Mouse (Mus musculus) cerebellum, adult 11-12 months (tissue): ENCODE results near the gene Ccnb1ip1.
"Not testable (repeated sequence)": the region's sequence is repeated elsewhere in the genome, so short reads cannot be mapped to it uniquely, and the experiment has no call there.

ENCODE experiments used
- DNase-seq: peaks from one replicate; pipeline ENCODE4 v3.0.0; 2022

Gene Ccnb1ip1

DNA sequence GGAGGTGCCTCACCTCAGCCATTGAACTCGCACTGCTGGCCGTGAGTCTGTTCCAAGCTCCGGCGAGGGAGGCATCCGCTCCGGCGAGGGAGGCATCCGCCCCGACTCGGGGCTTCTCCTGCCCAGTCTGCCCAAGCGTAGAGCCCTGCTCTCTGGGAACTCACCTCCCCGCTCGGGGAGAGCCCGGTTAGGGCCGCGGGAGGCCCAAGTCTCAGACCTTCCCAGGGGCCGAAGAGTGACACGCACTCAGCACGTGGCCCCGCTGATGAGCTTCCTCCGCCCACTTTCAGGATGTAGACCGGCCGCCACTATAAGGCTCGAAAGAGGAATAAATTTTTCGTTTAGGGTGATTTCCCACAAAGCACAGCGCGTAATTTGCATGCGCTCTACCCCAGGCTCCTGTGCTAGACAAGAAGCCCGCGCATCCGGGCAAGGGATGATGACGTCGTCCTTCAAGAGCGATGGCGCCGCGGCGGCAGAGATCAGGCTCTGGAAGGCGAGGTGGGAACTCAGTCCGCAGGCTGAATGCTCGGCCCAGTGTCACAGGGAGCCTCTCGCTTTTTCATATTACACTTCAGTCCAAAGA lies at the start of gene Ccnb1ip1, which contains the start of gene Parp2:
Ccnb1ip1 (minus strand) TSS at position 246 of the 586 bp plus-strand sequence.
Parp2 (plus strand) TSS at position 355 of the 586 bp plus-strand sequence.
- peak; percentile 99 for DNase-seq

DNA sequence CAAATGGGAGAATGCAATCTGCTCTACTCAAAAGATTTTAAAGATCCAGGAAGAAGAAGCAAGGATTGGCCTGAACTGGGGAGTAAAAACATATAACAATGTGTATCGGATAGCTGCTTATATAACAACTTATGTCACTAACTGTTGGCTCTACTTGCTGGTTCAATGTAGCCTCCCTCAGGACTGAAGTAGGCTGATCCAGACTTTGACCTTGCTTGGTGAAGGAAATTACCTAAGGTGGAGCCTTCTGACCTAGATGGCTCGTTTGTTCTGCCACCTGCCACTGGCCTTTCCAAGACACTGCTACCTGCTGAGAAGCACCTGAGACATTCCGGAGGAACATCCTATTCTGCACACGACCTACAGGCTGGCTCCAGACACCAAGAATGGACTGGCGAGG lies 48.3 kb upstream of the Ccnb1ip1 start:
- DNase-seq, result no peak

DNA sequence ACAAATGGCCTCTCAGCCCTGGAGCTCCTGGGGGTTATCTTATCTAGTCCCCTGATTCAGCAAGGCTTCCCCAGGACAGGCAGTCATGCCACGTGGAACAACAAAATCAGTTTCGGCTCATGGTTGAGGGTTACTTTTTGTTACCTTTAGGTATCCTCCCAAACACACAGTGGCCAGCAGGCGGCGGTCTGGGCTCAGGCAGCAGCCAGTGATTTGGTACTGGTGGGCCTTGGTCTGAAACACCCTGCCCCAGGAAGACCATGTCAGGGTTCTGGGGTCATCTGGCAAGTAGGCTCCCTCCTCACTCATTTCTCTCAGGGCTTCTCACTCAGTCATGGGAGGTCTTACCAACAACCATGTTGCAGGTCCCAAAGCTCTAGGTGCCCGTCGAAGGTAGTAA lies 29.7 kb upstream of the Ccnb1ip1 start:
- no peak for DNase-seq

GRCm38 (mm10) chr14:50834435-50834834 lies 26.9 kb upstream of the Ccnb1ip1 start:
- DNase-seq, result no peak

DNA sequence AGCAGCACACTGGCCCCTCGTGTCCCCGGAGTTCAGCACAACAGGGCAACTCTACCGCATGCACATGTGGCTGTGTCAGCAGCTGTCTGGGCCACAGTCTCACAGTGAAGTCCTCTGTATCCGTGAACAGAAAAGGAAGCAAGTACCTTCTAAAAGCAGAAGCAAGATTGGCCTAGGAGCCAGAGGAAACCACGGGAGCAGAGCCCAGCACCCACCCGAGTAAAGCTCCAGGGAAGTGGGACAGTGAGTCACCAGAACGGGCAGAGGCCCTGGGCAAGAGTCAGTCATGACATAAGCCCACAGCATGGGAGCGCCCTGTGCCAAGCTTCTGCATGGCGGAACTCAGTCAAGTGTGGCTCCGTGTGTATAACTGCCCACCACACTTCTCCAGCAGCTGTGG lies 26.4 kb upstream of the Ccnb1ip1 start:
- peak; percentile 54 for DNase-seq

DNA sequence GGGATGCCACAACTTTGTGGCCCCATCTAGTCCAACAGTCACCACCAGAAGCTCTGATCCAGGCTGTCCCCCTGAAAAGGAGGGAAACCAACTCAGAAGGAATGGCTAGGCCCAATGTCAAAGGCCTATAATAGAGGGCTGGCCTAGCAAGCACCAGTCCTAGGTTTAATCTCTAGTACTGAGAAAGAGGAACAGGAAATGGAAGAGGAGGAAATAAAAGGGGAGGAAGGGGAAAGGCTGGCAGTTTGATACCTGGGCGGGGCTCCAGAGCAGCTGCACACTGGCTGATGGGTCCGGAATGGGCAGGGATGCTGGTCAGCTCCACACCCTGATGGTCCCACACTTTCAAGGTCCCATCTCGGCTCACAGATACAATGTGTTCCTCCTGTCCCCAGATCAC lies 22.3 kb upstream of the Ccnb1ip1 start:
- DNase-seq, result no peak

DNA sequence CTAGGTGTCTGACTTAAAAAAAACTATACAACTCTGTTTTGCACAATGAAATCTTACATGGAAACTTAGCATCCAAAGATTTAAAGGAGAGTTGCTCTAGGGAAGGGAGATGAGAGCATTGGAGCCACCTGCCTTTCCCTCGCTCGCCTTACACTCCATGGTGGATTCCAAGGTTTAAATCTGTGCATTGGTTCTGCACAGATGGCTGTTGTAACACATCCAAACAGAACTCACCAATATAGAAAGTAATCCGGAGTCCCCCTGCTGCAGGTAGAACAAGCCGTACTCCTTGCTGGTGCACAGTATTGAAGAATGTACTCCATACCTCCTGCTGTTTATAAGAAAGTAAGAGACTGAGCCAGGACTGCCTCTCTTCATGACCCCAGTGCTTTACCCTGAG lies 19.0 kb upstream of the Ccnb1ip1 start:
- no peak for DNase-seq

GRCm38 (mm10) chr14:50824219-50824618 lies 16.7 kb upstream of the Ccnb1ip1 start:
- DNase-seq, result no peak

- DNase-seq, result no peak
Observed at GRCm38 (mm10) chr14:50823240-50823639, 15.7 kb upstream of the Ccnb1ip1 start.

- DNase-seq, result no peak
Observed at GRCm38 (mm10) chr14:50813060-50813459, 5.5 kb upstream of the Ccnb1ip1 start.

- not testable (repeated sequence) for DNase-seq
Observed at GRCm38 (mm10) chr14:50806469-50806868, 1.1 kb downstream of the Ccnb1ip1 start.

- no peak for DNase-seq
Observed at GRCm38 (mm10) chr14:50804683-50805082, 2.8 kb downstream of the Ccnb1ip1 start.

GRCm38 (mm10) chr14:50802843-50803562 lies 4.5 kb downstream of the Ccnb1ip1 start:
- DNase-seq, result no peak

- DNase-seq, result no peak
Observed at GRCm38 (mm10) chr14:50802441-50802840, 5.1 kb downstream of the Ccnb1ip1 start.

- DNase-seq, result peak; percentile 28
Observed at GRCm38 (mm10) chr14:50799502-50800259, 7.9 kb downstream of the Ccnb1ip1 start.

DNA sequence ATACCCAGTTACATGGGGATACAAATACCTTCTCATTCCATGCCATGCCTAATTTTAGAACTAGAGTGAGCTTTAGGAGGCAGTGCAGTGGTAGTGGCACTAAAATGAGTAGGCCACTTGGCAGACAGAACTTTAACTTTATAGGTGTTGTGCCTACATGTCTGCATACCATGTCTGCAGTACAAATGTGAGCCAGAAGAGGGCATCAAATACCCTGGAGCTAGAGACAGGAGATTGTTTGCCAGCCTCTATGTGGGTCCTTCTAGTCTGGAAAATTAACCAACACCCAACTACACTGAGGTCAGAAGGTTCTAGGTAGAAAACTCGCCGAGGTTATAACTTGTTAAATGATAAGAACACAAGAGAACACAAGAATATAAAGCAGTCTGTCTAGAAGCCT lies 9.0 kb downstream of the Ccnb1ip1 start:
- DNase-seq, result no peak

DNA sequence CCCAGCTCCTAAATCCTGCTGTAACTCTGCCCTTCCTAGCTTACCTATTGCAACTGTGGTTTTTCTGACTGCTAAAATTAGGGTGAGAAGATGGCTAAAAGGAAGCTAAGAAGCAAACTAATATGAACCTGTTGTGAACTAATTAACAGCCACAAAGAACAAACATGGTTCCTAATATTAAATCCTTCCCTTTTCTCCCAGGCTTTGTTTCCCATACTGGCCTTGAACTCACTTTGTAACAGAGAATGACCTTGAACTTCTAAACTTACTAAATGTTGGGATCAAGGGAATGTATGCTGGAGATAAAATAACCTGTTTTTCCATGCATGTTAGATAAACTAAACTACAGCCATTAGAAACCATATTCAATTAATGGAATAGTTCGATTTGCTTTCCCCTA lies 11.1 kb downstream of the Ccnb1ip1 start:
- no peak for DNase-seq

- no peak for DNase-seq
Observed at GRCm38 (mm10) chr14:50795965-50796364, 11.6 kb downstream of the Ccnb1ip1 start.

- no peak for DNase-seq
Observed at GRCm38 (mm10) chr14:50795261-50795935, 12.1 kb downstream of the Ccnb1ip1 start.

DNA sequence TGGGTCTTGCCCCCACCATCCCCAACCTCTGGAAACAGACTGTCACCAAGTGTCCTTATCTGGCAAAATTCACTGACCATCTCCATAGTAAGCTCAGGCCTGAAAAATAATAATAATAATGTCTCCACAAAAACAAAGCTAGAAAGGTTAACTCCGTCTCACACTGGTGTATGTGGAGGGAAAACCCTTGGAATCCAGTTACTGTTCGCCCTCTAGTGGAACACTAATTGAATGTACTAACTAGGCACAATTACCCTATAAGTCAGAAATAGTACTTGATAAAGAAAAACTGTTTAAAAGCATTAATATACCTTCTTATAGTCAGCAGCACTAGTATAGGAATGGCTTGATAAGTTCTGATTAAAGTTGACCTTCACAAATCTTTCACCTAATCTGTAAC lies 19.4 kb downstream of the Ccnb1ip1 start:
- DNase-seq, result no peak

DNA sequence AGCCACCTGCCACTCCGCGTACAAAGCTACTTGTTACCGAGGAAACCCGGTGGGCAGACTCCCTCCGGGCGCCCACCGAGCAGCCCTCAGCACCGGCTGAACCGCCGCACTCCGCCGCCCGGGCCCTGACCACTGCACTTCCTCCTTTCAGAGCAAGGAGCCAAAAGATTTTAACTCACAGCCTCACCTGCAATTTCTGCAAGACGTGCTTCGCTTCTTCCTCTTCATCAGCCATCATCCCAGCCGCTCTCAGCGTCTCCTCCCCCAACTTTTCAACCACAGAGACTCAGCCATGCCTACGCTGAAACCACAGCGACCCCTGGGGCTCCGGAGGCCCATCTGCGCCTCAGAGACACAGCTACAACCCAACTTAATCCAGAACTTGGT lies 22.3 kb downstream of the Ccnb1ip1 start, which contains the start of gene Ttc5:
Ttc5 (minus strand) TSS at position 269 of the 387 bp plus-strand sequence.
- peak; percentile 80 for DNase-seq

DNA sequence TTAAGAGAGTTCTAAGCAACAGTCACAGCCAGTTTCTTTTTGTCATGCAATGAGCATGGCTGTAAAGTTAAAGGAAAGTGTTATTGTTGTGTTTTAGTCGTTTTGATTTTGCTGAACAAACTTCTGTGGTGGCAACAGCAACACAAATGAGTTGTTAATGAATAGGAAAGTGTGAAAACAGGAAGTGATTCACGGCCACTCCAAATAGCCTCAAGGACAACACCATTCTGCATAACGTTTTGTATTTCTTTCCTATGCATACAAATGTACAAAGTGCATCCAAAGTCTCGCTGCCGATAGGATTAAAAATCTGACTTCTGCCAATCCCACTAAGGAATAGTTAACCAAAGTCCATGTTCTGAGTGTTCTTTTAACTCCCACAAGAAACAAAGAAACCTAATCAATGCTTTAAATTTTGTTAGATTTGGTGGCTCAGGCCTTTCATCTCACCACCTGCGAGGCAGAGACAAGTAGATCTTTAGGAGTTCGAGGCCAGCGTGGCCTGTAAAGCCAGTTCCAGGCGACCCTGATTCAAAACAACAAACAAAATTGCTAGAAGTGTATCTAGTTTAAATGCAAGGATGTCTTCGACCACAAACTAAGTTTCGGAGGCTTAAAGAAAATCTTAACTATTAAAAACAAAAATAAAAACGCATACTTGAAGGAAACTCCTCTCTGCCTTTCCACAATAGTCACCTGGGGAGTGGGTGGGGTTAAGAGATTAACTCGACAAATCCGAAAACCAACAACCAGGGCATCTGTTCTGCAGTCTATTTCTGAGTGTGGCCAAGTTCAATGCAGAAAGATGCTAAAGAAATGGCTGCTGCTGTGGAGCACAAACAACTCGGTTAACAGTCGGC lies 22.9 kb downstream of the Ccnb1ip1 start:
- DNase-seq, result no peak
